Mouse (Mus musculus) central nervous system, embryonic 18 days (tissue): ENCODE measurements around the gene Gna13. TPM values are rescaled to one million over a fixed set of nuclear protein-coding genes. Genes with fewer than 3 reads are reported as not detected.

Experiments used
- polyA plus RNA-seq: library from polyadenylated mRNA; depleted of rRNA; stranded (reverse); fragments of >200 nt; gene quantifications from 2 replicates; pipeline ENCODE4 v1.2.3, GENCODE M21; 2012; rRNA removed

Gna13 gene
- 26.6 and 27.5 TPM in 2 replicates for polyA plus RNA-seq

DNA sequence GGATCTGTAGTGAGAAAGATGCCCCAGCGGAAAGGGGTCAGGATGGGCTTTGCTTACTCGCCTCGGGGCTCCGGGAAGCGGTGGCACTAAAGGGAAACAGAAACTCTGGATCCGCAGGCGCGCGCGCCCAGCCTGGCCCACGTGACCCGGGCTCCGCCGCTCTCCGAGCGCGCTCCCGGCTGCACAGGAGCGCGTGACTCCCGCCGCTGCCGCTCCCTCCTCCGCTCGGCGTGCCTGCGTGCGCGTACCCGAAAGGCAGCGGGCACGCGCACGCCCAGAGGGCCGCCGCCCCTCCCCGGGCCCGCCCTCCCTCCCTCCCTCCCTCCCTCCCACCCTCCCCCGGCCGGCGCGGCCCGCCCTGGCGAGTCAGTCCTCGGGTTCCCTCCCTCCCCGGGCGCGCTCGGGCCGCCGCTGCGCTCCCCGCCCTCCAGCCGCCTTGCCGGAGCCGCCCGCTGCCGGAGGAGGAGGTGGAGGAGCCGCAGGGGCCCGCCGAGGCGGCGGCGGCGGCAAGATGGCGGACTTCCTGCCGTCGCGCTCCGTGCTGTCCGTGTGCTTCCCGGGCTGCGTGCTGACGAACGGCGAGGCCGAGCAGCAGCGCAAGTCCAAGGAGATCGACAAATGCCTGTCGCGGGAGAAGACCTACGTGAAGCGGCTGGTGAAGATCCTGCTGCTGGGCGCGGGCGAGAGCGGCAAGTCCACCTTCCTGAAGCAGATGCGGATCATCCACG, at the start of gene Gna13:
Gna13 (plus strand) TSS at position 369 of the 728 bp plus-strand sequence.

DNA sequence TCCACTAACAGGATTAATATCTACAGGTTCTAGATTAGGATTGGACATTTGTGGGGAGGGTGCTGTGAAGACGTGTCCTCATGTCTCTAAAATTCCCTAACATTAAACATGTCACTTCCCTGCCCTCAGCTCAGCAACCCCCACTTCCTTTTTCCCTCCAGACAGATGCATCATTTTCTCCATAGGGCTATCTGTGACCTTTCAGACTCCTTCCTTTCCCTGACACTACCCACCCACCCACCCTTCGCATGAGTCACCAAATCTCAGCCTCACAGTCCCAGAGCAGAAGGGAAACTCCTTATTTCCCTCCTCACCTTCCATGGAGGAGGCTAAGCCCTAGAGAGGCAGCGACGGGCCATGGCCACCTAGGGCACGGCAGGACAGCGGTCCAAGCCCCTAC, 51.0 kb downstream of the Gna13 start, which contains the start of gene 9930022D16Rik:
9930022D16Rik (plus strand) TSS at position 301 of the 400 bp plus-strand sequence.

DNA sequence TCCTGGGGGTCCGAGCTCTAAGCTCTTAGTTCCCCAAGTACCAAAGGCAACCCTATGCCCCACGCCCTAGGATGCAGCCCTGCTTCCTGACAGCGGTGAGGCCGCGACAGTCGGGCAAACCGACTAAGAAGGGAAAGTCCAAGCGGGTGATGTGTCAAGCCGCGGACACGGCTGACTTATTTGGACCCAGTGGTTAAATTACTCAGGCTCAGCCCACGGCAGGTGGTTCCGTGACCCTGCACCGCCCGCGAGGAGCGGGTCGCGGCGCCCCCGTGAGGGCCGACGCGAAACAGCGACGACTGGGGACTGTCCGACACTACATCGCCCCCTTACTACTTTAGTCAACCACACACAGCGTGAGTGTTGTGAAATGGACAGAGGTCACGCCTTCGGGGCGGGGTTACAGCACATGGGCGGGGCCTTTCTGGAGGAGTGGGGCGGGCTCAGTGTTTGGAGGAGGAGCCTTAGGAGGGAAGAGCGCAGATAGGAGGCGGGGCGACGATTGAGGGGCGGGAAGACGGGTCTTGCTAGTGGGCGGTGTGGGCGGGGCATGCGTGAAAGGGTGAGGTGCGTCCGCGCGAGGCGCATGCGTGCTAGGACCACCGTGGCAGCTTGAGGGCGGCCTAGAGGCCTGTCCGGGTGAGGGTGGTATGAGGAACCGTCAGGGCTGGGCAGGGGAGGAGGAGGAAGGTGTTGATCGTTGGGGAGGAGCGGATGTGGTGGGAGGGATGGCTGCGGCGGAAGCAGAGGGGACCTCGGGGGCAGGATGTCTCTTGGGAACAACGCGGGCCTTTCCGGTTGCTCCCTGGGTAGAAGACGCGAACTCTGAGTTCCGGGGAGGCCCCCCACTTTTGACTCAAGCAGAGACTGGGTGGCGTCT, 63.0 kb downstream of the Gna13 start, which contains the start of gene Amz2:
Amz2 (plus strand) TSS at position 555 of the 880 bp plus-strand sequence.

Other genes with a start within 250 kb of the Gna13 start
- not detected in 2 replicates for gene E030025P04Rik, start 218.5 kb upstream of the Gna13 start, polyA plus RNA-seq
- 23.5 and 23.9 TPM in 2 replicates for gene Rgs9, start 64.7 kb upstream of the Gna13 start, polyA plus RNA-seq
- gene 9930022D16Rik, start 51.1 kb downstream of the Gna13 start, polyA plus RNA-seq, result 0.03 TPM in 1 of 2 replicates, not detected in the other
- 238 and 241 TPM in 2 replicates for gene Amz2, start 63.1 kb downstream of the Gna13 start, polyA plus RNA-seq
- 3.8 and 5.2 TPM in 2 replicates for gene Arsg, start 110.5 kb downstream of the Gna13 start, polyA plus RNA-seq
- gene Slc16a6, start 110.8 kb downstream of the Gna13 start, polyA plus RNA-seq, result 2.9 and 3.0 TPM in 2 replicates
- gene Wipi1, start 249.1 kb downstream of the Gna13 start, polyA plus RNA-seq, result 7.4 and 8.0 TPM in 2 replicates